20 mouse cellular contexts compared by ENCODE assay signal in the genomic region with DNA sequence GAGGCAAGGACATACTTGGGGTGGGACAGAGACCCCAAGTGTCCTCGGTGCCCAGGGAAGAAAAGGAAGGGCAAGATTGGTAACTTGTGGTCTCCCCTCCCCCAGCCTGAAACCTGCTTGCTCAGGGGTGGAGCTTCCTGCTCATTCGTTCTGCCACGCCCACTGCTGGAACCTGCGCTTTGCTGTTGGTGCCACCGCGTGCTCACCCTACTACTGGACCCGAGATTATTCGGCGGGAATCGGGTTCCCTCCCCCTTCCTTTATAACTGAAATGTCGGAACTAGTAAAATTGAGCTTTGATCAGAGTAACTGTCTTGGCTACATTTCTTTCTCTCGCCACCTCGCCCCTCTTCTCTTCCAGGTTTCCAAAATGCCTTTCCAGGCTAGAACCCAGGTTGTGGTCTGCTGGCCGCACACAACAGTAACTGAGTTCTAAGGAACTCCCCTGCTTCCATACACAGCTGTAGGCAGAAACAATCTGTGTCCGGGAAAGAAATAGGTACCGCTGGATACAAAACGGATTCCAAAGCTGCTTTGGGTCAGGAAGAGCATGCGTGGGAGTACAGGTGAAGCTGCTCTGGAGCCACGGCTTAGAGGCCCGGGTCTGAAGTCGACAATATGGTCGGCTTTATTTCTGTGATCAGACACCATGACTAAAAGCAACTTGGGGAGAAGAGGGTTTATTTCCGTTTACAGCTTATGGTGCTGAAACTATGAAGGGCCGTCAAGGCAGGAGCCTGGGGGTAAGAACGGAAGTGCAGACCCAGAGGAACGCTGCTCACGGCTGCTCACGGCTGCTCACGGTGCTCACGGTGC. TPM values are rescaled to one million over a fixed set of nuclear protein-coding genes. Genes with fewer than 3 reads are reported as not detected.
DNase-seq lines count a peak whose midpoint lies in the region.
"Had no signal": no experiment of that assay in that cellular context is flagged by ENCODE, and none has a peak within 500 bp of the region (broad histone marks: within the 10 kb centered on the region; RNA-seq: fewer than 3 reads in every experiment).

No protein-coding gene starts in this region.

- H3K27ac ChIP-seq in hindbrain, embryonic 10.5 days: no peak overlapping the region
- H3K27ac ChIP-seq: embryonic facial prominence, embryonic 12.5 days; forebrain, embryonic 12.5 days; heart, embryonic 13.5 days; hindbrain, embryonic 12.5 days had no signal

- no peak overlapping the region for H3K4me3 ChIP-seq in hindbrain, embryonic 10.5 days
- H3K4me3 ChIP-seq: embryonic facial prominence, embryonic 12.5 days; forebrain, embryonic 12.5 days; heart, embryonic 13.5 days; hindbrain, embryonic 12.5 days had no signal

- peak; percentile 21 for DNase-seq in heart, adult 11 months
- DNase-seq in heart, adult 8-10 months (ENCODE audit: low spot score): no peak
- peak; percentile 20 for DNase-seq in urinary bladder, postnatal 14 days (ENCODE audit: low spot score)
- no peak for DNase-seq in urinary bladder, postnatal 36 days (ENCODE audit: low spot score in 2 of 2)
- DNase-seq in ZHBTc4 (ENCODE audit: low read depth, low spot score): peak; percentile 45
- no peak for DNase-seq in adrenal gland, postnatal 36 days
- DNase-seq in hindbrain, embryonic 10.5 days (ENCODE audit: low spot score): no peak
- DNase-seq: adrenal gland, adult 8-10 months; cerebellum, adult 11 months; cerebellum, adult 8-10 months; cerebellum, postnatal 14 days; gastrocnemius, postnatal 14 days; heart, postnatal 36 days; kidney, adult 11 months had no signal

- H3K27me3 ChIP-seq in hindbrain, embryonic 10.5 days (ENCODE audit: insufficient read depth, poor library complexity, severe bottlenecking): no peaks in the 10 kb centered on the region
- H3K27me3 ChIP-seq: embryonic facial prominence, embryonic 12.5 days; forebrain, embryonic 12.5 days; heart, embryonic 13.5 days; hindbrain, embryonic 12.5 days had no signal

- H3K4me1 ChIP-seq in hindbrain, embryonic 10.5 days (replicated peaks): no peaks in the 10 kb centered on the region; the same call in 1 of the 2 replicates
- H3K4me1 ChIP-seq: embryonic facial prominence, embryonic 12.5 days; heart, embryonic 13.5 days had no signal

- WGBS in hindbrain, embryonic 10.5 days: 94% methylated on average over 30 of the region's 30 CpGs

- peaks cover 13% of the 10 kb centered on the region for H3K9me3 ChIP-seq in hindbrain, embryonic 10.5 days
- H3K9me3 ChIP-seq: forebrain, embryonic 12.5 days had no signal

- no peaks in the 10 kb centered on the region for H3K36me3 ChIP-seq in hindbrain, embryonic 10.5 days
- H3K36me3 ChIP-seq: embryonic facial prominence, embryonic 12.5 days; forebrain, embryonic 12.5 days; heart, embryonic 13.5 days; hindbrain, embryonic 12.5 days had no signal

RNA-seq across cellular contexts. Expression of a gene that starts 6.2 kb away (rescaled TPM):
- total RNA-seq in heart, adult 8-10 months (2022): under 1 TPM in 1 of 4 experiments, not detected in 3; 0.09 TPM
- under 1 TPM in 1 of 2 experiments, not detected in 1; 0.10 TPM for total RNA-seq in adrenal gland, postnatal 36 days (2021)
- polyA plus RNA-seq in hindbrain, embryonic 10.5 days (2016; fragmentation: Nextera tagmentation; extraction: Ambion mirVana): 0.71 and 0.75 TPM in 2 replicates
- total RNA-seq: gastrocnemius, adult 18-20 months; gastrocnemius, postnatal 14 days had no signal
- polyA plus RNA-seq: heart, postnatal 0 days had no signal

RNA-seq across cellular contexts. Expression of a gene that starts 26.7 kb away (rescaled TPM):
- total RNA-seq in heart, adult 8-10 months (2022): 1 to 10 TPM; 2.1 to 3.3 (median 2.3) TPM
- total RNA-seq in adrenal gland, postnatal 36 days (2021): 10 to 100 TPM; 10.4 to 11.5 TPM
- 62.3 and 72.7 TPM in 2 replicates for polyA plus RNA-seq in hindbrain, embryonic 10.5 days (2016; fragmentation: Nextera tagmentation; extraction: Ambion mirVana)

Comparison
In these comparisons a context has a peak if more than half of its experiments do, and no peak if none do; other contexts are left out.
1. DNase-seq: peak in heart, adult 11 months (single experiment), urinary bladder, postnatal 14 days (single experiment) and ZHBTc4 (single experiment); none in heart, adult 8-10 months (single experiment), urinary bladder, postnatal 36 days (0 of 2), adrenal gland, postnatal 36 days (0 of 2) and hindbrain, embryonic 10.5 days (single experiment).